Mouse (Mus musculus) MN1 (cell line): ENCODE measurements around the gene Anks1.

Experiments
- DNase-seq: peaks from one replicate; pipeline ENCODE4 v3.0.0-alpha.2; 2016; ENCODE audit warnings: low spot score

Gene Anks1

DNA sequence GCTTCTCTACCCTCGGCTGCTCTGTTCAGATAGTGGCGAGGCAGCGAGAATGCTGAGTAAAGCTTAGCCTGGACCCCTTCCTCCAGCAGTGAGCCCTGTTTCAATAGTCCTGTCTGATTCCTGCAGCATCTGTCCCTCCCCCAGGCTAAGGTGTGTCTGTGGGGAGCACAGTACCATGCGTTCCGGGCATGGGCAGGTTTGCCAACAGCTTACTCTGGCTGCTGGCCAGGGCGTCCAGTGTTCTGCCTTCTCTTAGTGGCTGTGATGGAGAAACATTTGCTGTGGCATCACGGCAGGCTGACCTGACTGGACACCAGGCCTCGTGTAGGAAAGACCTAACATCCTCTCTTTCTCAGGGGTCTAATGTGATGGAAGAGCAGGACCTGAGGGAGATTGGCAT, 141.1 kb downstream of the Anks1 start:
- no peak for DNase-seq

DNA sequence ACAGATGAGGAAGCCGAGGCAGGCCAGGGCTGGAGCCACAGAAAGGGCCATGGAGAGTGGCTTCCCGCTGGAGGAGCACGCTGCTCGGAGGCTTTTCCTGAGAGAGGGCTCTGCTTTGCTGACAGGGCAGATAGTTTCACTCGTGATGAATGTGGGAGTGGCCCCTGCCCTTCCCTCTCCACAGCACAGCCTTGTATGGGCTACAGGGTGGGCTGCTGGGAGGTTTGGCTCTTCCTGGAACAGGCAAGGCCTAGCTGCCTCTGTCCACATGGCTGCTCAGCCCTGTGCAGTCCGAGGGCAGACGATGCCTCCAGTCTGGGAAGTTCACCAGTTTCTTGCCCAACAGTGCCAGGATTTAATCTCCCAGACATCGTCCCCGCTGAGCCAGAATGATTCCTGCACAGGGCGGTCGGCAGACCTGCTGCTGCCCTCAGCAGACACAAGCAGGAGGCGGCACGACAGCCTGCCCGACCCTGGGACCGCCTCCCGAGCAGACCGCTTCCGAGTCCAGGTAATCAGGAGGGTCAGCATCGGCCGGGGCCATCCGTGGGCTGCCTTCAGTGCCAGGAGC, 143.3 kb downstream of the Anks1 start:
- DNase-seq, result no peak

DNA sequence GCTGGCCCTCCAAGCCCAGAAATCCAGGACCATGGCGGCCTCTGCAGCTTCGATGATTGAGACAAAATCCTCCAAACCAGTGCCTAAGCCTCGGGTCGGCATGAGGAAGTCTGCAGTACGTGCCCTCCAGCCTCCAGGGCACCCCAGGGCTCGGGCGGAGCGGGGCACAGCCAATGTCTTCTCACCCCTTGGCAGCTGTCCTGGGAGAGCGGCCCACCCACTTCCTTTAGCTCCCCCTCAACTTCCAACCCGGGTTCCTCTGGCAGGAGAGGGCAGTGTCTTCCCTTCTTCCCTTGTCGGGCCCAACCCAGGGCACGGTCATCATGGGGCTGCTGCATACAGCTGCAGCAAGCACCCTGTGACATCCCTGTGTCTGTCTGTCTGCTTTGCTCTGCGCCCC, 149.2 kb downstream of the Anks1 start:
- no peak for DNase-seq

DNA sequence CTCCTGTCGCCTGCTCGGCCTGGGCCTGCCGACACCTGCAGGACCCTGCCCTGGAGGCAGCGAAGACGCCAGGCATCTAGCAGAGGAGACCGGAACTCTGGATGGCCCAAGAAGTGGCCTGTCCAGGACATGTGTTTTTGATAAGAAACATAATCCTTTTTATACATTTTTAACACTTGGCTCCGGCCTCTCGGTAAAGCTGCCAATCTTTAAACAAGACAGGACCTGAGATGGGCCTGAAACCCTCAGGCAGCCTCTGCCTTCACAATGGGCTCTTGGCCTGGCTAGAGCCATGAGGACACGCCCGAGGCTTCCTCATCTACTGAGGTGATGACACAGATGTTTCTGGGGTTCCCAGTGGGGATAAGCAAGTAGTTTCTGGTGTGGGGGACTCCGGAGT, 151.6 kb downstream of the Anks1 start:
- no peak for DNase-seq

DNA sequence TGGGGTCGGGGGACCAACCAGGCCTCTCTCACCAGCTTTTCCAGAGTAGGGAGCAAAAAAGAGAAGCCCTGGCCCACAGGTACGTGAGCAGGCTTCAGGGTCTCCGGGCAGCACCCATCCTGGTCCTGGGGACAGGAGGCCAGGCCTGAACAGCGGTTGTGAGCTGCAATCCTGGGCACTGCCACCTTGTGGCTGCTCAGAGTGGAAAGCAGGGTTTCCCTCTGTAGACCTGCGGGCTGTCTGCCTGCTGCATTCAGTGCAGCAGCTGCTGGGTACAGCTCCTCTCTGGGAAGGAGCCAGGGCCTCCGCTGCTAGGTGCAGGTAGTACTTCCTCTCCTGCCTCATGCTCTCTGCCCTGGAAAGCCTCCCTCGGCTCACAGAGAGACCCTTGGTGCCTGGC, 152.4 kb downstream of the Anks1 start:
- peak; percentile 30 for DNase-seq

DNA sequence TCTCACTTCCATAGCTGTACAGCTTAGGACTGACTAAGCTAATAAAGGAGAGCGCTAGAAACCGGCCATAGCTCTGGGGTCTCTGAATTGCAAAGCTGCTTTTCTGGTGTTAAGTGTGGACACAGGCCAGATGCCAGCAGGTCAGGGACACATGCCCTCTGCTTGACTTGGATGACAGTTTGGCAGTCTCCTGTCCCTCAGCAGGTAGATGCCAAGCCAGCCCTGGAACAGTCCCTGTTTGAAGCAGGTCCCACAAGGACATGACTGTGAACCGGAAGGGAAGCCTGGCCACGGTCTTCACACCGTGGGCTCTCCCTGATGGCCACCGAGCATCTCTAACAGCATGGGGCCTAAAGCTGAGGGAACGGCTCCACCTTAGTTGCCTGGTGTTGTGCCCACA, 153.6 kb downstream of the Anks1 start:
- DNase-seq, result no peak

DNA sequence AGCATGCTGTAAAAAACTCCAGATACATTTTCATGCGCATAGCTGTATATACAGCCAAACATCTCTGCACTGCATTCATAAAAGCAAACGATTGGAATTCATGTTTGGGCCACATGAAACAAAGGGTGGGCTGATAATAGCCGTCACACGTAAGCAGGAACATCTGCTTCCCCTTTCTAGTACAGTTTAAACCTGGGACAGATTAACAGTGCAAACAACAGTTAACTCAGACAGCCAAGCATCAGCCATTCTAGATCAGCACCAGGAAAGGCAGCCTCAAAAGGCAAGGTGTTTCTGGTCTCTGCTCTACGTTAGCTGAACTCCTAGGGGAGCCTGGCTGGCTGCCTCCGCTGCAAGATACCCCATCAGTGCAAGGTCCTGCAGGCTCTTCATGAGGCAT, 154.1 kb downstream of the Anks1 start:
- no peak for DNase-seq

DNA sequence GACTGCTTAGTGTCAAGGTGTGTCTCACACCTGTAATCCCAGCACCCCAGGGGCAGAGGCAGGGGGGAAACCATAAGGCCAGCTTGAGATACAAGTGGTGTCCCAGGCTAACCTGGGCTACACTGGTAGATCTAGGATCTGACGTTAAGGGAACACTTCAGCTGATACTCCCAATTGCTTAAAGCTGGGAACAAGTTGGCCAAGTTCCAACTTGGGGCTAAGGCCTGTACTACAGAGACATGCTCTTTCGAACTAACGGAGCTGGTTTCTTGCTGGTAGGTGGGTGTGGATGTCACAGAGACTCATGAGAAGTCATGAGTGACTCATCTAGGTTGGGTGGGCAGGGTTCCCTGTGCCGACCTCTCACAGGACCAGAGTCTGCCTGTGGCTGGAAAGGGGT, 158.2 kb downstream of the Anks1 start:
- peak; percentile 27 for DNase-seq

DNA sequence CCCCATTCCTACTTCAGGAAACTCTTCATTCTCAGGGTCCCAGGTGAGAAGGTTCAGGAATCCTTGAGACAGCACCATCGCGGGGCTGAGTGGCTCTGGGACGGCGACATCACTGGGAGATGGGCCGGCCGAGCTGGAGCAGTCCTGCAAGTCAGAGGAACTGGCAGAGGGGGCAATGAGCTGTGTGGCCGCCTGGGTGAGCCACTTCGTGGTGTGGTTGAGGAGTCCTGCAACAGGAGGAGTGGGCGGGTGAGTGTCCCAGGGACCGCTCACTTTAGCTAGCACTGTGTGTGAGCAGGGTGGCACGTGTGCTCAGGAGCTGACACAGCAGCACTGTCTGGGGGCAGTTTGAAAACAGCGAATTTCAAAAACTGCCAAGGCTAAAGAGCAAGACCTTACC, 160.3 kb downstream of the Anks1 start:
- DNase-seq, result no peak

DNA sequence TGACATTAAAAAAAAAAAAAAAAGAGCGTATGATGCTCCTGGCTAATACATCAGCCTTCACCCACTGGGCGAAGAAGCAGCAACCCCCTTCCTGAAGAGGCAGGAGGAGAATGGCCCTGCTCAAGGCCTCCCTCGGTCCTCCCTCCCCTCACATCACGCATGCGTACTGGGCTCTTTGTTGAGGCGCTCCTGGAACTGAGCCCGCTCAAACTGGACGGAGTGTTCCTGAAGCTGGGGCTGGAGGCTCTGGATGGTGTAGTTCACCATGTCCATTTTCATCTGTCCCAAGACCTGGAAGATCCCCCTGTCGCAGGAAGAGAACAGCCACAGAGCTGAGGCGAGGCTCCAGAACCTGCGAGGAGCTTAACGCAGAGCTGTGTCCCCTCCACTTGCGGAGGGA, 161.2 kb downstream of the Anks1 start:
- no peak for DNase-seq

DNA sequence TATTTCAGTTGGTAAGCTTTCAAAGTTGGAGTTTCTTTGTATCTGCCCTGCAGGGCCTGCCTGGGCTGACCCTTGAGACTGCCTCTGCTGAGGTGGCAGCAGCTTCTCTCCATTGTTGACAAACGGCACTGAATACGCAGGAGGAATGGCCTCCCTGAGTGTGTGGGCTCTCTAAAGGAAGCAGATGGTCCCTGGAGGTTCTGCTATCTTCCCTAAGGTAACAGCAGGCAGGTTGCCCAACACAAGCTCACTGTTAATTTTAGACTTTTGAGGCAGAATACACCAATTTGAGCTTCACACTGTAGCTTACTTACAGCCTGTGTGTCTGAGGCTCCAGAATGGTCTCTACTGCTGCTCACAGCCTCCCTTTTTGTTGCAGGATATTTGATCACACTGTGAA, 163.6 kb downstream of the Anks1 start:
- DNase-seq, result no peak

DNA sequence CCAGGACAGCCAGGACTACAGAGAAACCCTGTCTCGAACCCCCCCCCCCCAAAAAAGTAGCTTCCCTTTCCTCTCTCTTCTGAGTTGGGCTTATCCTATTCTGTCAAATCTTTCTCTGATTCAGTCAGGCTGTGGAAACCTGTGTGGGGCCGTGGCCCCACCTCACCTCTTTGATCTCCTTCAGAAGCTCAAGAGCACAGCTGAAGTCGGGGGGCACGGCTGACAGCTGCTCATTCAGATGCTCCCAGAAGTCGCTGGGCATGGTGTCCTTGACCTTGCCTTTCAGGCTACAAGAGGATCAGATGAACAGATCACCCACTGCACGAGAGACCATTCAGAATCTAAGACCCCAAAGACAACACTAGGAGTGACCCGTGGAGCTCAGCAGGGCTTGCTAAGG, 165.4 kb downstream of the Anks1 start:
- DNase-seq, result no peak

DNA sequence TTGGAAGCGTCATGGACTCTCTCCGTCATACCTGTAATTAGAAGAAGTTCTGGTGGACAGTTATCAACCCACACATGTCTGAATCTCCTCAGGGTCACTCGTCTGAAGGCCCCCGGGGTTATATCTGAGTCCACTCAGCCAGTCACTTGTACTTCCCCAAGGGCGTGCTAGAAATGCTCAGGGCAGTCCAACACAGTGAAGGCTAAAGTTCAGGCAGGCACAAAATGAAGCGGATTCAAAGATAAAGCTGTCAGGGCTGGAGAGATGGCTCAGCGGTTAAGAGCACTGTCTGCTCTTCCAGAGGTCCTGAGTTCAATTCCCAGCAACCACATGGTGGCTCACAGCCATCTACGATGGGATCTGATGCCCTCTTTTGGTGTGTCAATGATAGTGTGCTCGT, 168.9 kb downstream of the Anks1 start:
- no peak for DNase-seq

DNA sequence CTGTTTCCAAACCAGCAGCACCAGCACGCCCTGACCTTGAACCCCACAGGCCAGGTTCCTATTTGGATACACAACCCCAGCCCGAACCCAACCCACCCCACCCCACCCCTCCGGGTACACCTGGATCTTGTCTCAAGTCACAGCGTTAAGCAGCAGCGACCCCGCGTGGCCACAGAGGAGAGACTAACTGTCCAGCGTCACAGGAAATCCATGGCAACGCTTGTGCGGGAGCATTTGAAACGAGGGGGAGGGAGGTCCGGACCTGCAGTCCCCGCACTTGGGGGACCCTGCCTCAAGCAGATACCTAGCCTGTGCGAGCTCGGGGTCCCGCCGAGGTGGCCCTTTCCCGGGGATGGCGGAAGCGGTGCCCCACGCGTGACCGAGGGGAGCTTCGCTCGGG, 170.5 kb downstream of the Anks1 start:
- DNase-seq, result peak; percentile 83

DNA sequence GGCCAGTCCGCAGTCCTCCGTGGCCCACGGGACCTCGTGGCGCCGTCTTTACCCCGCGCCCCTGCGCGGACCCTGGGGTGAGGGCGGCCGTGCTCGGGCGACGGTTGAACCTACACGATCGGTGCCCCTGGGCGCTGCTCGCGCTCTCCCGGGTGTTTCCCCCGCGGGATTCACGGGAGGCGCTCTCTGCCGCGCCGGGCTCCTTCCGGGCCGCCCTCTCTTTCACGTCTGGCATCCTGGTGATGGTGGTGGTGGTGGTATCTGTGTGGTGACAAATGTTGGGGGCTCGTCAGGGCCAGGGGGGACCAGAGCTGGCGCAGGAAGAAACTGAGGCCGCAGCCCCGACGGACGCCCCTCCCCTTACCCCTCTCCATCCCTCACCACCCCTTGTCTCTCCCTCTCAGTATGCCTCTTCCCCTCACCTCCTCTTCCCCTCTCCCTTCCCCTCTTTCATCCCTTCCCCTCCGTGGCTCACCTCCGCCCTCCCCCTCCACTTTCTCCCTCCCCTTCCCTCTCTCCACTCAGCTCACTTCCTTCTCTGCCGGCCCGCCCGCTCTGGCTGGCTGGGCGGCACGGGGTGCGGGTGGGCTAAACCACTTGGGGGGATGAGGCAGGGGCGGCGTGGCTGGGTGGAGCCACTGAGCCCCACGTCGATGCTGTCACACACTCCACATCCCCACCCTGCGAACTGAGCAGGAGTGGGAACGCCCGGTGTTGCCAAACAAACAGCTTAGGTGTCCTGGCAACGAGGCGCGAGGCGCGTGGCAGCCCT, 171.1 kb downstream of the Anks1 start, which contains the start of gene Tcp11:
Tcp11 (minus strand) TSS at position 595 of the 772 bp plus-strand sequence.
- peak; percentile 21 for DNase-seq

DNA sequence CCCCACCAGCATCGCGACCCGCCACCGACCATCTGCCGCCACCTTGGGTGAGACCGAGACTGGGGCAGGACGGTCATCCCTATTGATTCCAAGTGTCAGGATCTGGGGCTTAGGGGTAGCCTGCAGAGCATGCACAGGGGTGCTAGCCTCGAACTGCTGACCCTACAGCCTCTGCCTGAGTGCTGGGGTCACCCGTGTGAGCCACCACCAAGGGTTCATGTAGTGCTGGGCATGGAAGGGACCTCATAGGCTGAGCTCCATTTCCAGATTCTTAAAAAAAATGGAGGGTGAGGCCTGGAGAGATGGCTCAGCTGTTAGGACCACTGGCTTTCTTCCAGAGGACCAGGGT, 171.7 kb downstream of the Anks1 start:
- DNase-seq, result no peak

DNA sequence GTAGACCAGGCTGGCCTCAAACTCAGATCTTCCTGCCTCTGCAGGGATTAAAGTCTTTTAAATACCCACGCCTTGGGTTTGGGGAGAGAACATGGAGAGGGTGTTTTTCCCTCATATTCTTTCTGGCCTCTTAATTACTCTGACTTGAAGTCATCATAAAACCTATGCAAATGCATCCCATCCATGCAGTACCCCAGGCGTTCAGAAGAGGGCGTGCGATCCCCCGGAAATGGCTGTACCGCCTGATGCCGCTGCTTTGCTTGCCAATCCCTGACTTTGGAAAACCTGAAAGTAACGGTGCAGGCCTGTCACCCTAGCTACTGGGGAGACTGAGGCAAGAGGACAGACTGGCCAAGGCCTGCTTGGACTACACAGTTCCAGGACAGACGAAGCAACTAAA, 172.3 kb downstream of the Anks1 start:
- no peak for DNase-seq

DNA sequence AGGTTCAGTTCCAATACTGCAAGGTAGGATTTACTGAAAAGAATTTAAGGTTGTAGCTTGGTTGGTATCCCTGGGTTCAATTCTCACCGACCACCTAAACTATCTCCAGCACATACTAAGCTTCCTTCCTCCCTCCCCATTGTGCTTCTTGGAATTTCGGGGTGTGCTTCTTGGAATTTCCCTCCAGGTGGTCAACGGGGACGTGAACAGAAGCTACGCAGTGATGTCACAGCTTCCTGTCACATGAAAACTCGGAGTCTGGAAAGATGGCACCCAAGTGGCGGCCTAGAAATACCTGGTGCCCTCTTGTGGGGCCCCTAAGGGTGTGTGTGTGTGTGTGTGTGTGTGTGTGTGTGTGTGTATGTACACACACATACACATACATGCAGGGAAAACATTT, 172.8 kb downstream of the Anks1 start:
- no peak for DNase-seq

DNA sequence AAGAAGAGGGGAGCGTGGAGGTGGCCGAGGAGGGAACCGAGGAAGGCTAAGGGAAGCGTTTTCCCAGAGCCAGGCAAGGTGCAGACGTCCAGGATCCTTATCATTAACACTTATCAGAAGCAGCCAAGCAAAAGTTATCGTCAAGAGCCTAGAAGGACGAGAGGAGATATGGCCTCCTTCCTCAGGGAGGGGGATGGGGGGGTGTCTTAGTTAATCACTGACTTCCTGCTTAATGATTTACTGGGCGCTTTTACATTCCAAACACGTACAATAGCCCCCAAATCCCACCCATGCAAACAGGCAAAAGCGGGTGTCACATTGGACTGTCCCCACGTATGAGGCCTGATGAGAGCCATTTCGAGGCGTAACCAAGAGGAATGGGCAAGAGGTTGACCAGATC, 173.8 kb downstream of the Anks1 start:
- DNase-seq, result no peak

DNA sequence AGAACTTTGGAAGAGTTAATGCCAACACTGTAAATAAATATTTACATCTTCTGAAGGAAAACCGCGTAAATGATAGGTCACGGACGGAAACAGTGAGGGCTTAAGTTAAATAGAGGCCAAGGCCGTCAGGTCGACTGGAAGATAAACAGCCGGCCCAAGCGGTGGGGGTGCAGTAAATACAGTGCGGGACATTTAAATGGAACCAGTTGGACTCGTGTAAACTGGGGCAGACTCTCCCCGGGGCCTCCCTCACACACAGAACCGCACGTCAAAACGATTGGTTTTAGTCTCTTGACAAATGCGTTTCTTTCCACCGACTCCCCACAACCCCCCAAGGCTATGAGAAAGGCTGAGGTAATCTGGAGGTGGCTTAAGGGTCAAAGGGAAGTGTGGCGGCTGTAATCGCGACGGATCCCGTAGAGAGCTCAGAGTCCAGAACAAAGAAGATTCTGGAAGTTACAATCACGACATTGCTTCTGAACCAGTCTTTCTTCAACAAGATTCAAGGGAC, 175.3 kb downstream of the Anks1 start:
- no peak for DNase-seq

DNA sequence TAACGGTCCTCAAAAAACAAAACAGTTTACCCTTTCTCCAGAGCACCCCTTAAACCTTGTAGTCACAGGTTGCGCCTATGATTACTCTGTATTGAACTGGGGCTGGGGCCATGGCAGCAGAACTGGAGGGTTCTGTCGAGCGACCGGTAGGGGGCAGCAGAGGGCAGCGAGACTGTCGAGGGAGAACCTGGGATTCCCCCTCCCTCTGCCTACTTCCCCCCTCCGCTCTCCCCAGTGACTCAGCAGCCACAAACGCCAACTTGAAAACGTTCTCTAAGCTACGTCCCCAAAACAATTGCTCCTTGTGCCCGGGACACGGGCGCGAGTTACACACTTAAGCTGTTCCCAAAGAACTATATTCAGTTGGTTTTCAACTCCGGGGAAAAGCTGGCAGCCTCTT, 175.9 kb downstream of the Anks1 start:
- peak; percentile 87 for DNase-seq

DNA sequence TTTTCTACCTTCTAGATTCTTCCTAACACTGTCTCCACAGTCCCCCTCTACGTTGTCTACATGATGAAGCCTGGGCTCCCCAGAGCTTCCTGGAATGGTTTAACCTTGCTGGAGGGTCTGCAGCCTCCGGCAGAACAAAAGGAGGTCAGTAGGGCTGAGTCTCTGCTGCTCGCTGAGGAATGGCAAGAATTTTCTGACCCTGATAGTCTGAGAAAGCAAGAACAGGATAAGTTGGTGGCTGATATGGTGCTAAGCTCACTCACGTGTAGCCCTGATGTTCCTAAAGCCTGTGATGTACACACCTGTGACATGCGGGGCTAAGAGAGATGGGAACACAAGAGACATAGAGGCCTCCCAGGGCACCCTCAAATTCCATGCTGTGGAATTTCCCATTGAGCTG, 178.3 kb downstream of the Anks1 start:
- DNase-seq, result no peak

DNA sequence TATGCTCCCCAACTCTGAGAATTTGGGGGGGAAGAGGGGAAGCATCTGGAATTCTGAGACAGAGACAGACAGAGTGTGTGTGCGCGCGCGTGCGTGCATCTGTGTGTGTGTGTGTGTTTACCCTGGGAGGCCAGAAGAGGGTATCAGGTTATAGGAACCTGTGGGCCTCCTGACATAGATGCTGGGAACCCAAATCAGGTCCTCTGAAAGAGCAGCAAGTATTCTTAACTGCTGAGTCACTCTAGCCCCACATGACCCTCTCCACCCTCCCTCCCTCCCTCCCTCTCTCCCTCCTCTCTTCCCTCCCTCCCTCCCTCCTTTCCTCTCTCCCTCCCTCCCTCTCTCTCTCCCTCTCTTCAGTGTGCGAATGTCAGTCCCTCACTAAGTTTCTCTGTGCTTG, 179.6 kb downstream of the Anks1 start:
- DNase-seq, result no peak

DNA sequence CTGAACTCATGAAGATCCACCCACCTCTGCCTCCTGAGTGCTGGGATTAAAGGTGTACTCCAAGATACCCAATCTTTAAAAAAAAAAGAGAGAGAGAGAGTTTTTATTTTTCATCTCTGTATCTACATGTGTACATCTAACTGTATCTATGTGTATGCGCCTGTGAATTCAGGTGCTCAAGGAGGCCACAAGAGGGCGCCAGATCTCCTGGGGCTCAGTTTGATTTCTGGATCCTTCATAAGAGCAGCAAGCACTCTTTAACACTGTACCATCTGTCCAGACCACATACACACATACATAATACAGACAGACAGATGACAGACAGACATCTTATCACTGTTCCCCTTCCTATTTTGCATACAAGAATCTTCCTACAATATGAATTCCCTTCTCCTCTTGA, 183.2 kb downstream of the Anks1 start:
- no peak for DNase-seq
